Mouse (Mus musculus) duodenum, adult 2 months (tissue): ENCODE results near the gene Krtap2-4. TPM values are rescaled to one million over a fixed set of nuclear protein-coding genes. Genes with fewer than 3 reads are reported as not detected.

ENCODE experiments used
- polyA plus RNA-seq: library from polyadenylated mRNA; depleted of rRNA; stranded (reverse); fragments of >200 nt; gene quantifications from 2 replicates; pipeline ENCODE4 v1.2.3, GENCODE M21; 2012; ENCODE audit warnings: low replicate concordance; rRNA removed

Gene Krtap2-4
- polyA plus RNA-seq, result 0.27 TPM in 1 of 2 replicates, not detected in the other

DNA sequence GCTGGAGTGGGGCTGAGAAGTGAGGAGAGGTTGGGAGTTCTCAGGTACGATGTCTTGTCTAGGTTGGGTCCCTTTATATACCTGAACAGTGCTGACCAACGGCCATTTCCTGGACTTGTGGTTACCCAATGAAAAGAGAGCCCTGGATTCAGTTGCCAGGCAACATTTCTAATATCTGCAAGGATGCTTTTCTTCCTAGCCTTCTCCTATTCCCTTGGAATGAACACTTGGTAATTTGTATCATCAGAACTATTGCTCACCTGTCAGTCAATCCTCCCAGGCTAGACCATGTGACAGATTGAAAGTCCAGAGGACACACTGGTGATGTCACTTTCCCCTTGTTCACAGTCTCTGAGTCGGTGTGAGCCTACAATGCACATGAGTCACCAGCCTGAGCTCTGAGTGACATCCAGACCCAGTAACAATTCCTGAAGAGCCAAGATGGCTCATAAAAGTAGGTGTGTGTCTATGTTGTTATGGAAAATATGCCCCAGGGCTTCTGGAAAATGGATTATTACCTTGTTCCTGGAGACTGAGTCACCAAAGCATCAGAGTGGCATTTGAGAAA lies at the start of gene Krtap2-4:
Gene Krtap2-4 (minus strand): TSS at position 51 of the 568 bp plus-strand sequence.

GRCm38 (mm10) chr11:99658467-99659010 lies 43.9 kb upstream of the Krtap2-4 start, which contains the start of gene Gm11563:
Gene Gm11563, minus strand, starts transcription at chr11:99658960.

GRCm38 (mm10) chr11:99650136-99650535 lies 35.5 kb upstream of the Krtap2-4 start, which contains the start of gene Gm11555:
Gene Gm11555, minus strand, starts transcription at chr11:99650236.

GRCm38 (mm10) chr11:99643635-99644139 lies 29.0 kb upstream of the Krtap2-4 start, which contains the start of gene Krtap4-7:
Gene Krtap4-7, minus strand, starts transcription at chr11:99644089.

GRCm38 (mm10) chr11:99634653-99635134 lies 20.0 kb upstream of the Krtap2-4 start, which contains the start of gene Krtap4-2:
Gene Krtap4-2, minus strand, starts transcription at chr11:99635084.

GRCm38 (mm10) chr11:99628138-99628537 lies 13.5 kb upstream of the Krtap2-4 start, which contains the start of gene Krtap4-1:
Gene Krtap4-1, minus strand, starts transcription at chr11:99628238.

GRCm38 (mm10) chr11:99620335-99620734 lies 5.7 kb upstream of the Krtap2-4 start, which contains the start of gene Gm11562:
Gene Gm11562, minus strand, starts transcription at chr11:99620435.

DNA sequence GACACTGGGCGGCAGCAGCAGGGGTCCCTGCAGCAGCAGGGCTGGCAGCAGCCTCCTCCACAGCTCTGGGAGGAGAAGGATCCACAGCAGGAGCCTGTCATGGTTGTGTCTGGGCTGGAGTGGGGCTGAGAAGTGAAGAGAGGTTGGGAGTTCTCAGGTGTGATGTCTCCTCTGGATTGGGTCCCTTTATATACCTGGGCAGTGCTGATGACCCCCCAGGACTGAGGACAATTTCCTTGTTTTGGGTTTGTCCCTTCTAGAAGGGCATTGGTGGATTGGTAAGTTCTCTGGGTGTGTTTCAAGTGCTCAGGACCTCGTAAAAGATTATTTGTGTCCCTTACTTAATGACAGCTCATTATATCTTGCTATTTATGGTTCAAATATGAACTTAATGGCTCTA lies 4.6 kb downstream of the Krtap2-4 start, which contains the start of gene Gm11937:
Gene Gm11937 (minus strand): TSS at position 101 of the 400 bp plus-strand sequence.

GRCm38 (mm10) chr11:99603208-99603607 lies 11.4 kb downstream of the Krtap2-4 start, which contains the start of gene Gm11938:
Gene Gm11938, minus strand, starts transcription at chr11:99603308.

GRCm38 (mm10) chr11:99597742-99598141 lies 16.9 kb downstream of the Krtap2-4 start, which contains the start of gene Krtap9-3:
Gene Krtap9-3, minus strand, starts transcription at chr11:99598105.

GRCm38 (mm10) chr11:99590981-99591380 lies 23.7 kb downstream of the Krtap2-4 start, which contains the start of gene Krtap1-3:
Gene Krtap1-3, minus strand, starts transcription at chr11:99591339.

GRCm38 (mm10) chr11:99583245-99583704 lies 31.4 kb downstream of the Krtap2-4 start, which contains the start of gene Krtap1-4:
Gene Krtap1-4, minus strand, starts transcription at chr11:99583654.

DNA sequence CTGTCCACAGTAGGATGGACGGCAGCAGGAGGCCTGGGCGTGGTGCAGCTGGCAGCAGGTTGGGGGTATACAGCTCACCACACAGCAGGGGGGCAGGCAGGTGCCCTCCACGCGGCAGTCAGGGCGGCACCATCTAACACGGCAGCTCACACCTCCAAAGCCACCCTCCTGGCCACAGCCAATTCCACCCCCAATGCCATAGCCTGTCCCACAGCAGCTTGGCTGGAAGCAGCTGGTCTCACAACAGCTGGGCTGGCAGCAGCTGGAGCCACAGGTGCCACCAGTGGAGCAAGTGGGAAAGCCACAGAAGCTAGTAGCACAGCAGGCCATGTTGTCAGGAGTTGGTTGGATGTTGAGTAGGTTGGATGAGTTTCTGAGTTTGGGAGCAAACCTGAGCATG lies 34.0 kb downstream of the Krtap2-4 start, which contains the start of gene Krtap1-5:
Gene Krtap1-5 (minus strand): TSS at position 381 of the 400 bp plus-strand sequence.

GRCm38 (mm10) chr11:99566530-99566929 lies 48.1 kb downstream of the Krtap2-4 start, which contains the start of gene Krtap3-1:
Gene Krtap3-1, minus strand, starts transcription at chr11:99566630.

Other genes starting within 250 kb of the Krtap2-4 start
- gene Krt28, start 239.9 kb downstream of the Krtap2-4 start, polyA plus RNA-seq, result 0.15 TPM in 1 of 2 replicates, not detected in the other
- gene Krt10, start 225.5 kb downstream of the Krtap2-4 start, polyA plus RNA-seq, result 0.22 and 0.31 TPM in 2 replicates
- gene Krt12, start 192.6 kb downstream of the Krtap2-4 start, polyA plus RNA-seq, result 2.3 and 5.4 TPM in 2 replicates
- 90.1 and 382 TPM in 2 replicates for gene Krt20, start 176.7 kb downstream of the Krtap2-4 start, polyA plus RNA-seq
- 2.5 and 23.6 TPM in 2 replicates for gene Krt23, start 121.7 kb downstream of the Krtap2-4 start, polyA plus RNA-seq
- gene Krt39, start 93.5 kb downstream of the Krtap2-4 start, polyA plus RNA-seq, result not detected in 2 replicates
- gene Krt40, start 71.7 kb downstream of the Krtap2-4 start, polyA plus RNA-seq, result not detected in 2 replicates
- gene Krtap3-3, start 64.0 kb downstream of the Krtap2-4 start, polyA plus RNA-seq, result not detected in 2 replicates
- not detected in 2 replicates for gene Krtap3-2, start 58.0 kb downstream of the Krtap2-4 start, polyA plus RNA-seq
- not detected in 2 replicates for gene Gm11939, start 55.4 kb downstream of the Krtap2-4 start, polyA plus RNA-seq
- 0.21 TPM in 1 of 2 replicates, not detected in the other for gene Krtap3-1, start 48.2 kb downstream of the Krtap2-4 start, polyA plus RNA-seq
- not detected in 2 replicates for gene Krtap1-5, start 33.8 kb downstream of the Krtap2-4 start, polyA plus RNA-seq
- not detected in 2 replicates for gene Krtap1-4, start 31.2 kb downstream of the Krtap2-4 start, polyA plus RNA-seq
- gene Krtap1-3, start 23.5 kb downstream of the Krtap2-4 start, polyA plus RNA-seq, result not detected in 2 replicates
- gene Krtap9-3, start 16.7 kb downstream of the Krtap2-4 start, polyA plus RNA-seq, result not detected in 2 replicates
- gene Gm11938, start 11.5 kb downstream of the Krtap2-4 start, polyA plus RNA-seq, result not detected in 2 replicates
- gene Gm11937, start 4.7 kb downstream of the Krtap2-4 start, polyA plus RNA-seq, result not detected in 2 replicates
- not detected in 2 replicates for gene Gm11562, start 5.6 kb upstream of the Krtap2-4 start, polyA plus RNA-seq
- not detected in 2 replicates for gene Krtap4-1, start 13.4 kb upstream of the Krtap2-4 start, polyA plus RNA-seq
- gene Krtap4-2, start 20.2 kb upstream of the Krtap2-4 start, polyA plus RNA-seq, result not detected in 2 replicates
- gene Krtap4-7, start 29.2 kb upstream of the Krtap2-4 start, polyA plus RNA-seq, result not detected in 2 replicates
- gene Gm11555, start 35.4 kb upstream of the Krtap2-4 start, polyA plus RNA-seq, result not detected in 2 replicates
- gene Gm11563, start 44.1 kb upstream of the Krtap2-4 start, polyA plus RNA-seq, result not detected in 2 replicates
- not detected in 2 replicates for gene Krtap4-6, start 51.1 kb upstream of the Krtap2-4 start, polyA plus RNA-seq
- gene Gm14190, start 75.9 kb upstream of the Krtap2-4 start, polyA plus RNA-seq, result not detected in 2 replicates
- not detected in 2 replicates for gene Gm14180, start 119.4 kb upstream of the Krtap2-4 start, polyA plus RNA-seq
- gene Gm11595, start 158.1 kb upstream of the Krtap2-4 start, polyA plus RNA-seq, result not detected in 2 replicates
- not detected in 2 replicates for gene Krtap4-8, start 165.9 kb upstream of the Krtap2-4 start, polyA plus RNA-seq
- not detected in 2 replicates for gene Krtap4-9, start 170.4 kb upstream of the Krtap2-4 start, polyA plus RNA-seq
- not detected in 2 replicates for gene Gm11596, start 178.6 kb upstream of the Krtap2-4 start, polyA plus RNA-seq
- gene Gm11569, start 184.1 kb upstream of the Krtap2-4 start, polyA plus RNA-seq, result not detected in 2 replicates
- not detected in 2 replicates for gene Gm11554, start 189.6 kb upstream of the Krtap2-4 start, polyA plus RNA-seq
- gene Krtap4-13, start 195.0 kb upstream of the Krtap2-4 start, polyA plus RNA-seq, result not detected in 2 replicates
- gene Gm11564, start 200.8 kb upstream of the Krtap2-4 start, polyA plus RNA-seq, result not detected in 2 replicates
- not detected in 2 replicates for gene 2300003K06Rik, start 223.2 kb upstream of the Krtap2-4 start, polyA plus RNA-seq
- 1.4 TPM in 1 of 2 replicates, not detected in the other for gene Krtap4-16, start 236.8 kb upstream of the Krtap2-4 start, polyA plus RNA-seq
- gene Gm11568, start 243.1 kb upstream of the Krtap2-4 start, polyA plus RNA-seq, result not detected in 2 replicates
- not detected in 2 replicates for gene Gm11559, start 249.6 kb upstream of the Krtap2-4 start, polyA plus RNA-seq